Mouse (Mus musculus) layer of hippocampus, adult 9-10 months (tissue): ENCODE data around the gene Recql5.

Experiments used
- DNase-seq: peaks from one replicate; pipeline ENCODE4 v3.0.0; 2022; ENCODE audit warnings: low spot score

Gene Recql5

DNA sequence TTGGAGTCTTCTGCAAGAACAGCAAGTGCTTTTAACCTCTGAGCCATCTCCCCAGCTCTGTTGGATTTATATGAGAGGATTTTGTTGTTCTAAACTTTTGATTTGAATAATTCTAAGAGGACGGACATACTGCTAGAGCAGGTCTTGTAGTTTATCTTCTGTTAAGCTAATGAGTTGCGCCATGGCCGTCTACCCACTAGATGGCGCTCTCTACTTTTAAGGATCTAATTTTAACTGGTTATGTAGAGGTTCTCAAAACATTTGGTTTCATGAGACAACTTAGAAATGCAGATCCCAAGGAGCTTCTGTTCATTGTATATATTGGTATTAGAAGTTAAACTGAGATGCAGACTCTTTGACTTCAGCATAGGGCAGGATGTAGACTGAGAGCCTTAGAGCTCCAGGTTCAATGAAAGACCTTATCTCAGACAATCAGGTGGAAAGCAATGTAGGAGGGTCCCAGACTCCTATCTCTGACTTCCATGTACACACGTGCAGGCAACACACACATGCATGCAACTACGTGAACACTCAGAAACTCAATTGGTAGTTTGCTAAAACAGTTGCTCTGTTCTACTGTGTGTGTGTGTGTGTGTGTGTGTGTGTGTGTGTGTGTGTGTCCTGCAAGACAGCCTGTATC is 6.5 kb upstream of the Recql5 start:
- peak; percentile 89 for DNase-seq

DNA sequence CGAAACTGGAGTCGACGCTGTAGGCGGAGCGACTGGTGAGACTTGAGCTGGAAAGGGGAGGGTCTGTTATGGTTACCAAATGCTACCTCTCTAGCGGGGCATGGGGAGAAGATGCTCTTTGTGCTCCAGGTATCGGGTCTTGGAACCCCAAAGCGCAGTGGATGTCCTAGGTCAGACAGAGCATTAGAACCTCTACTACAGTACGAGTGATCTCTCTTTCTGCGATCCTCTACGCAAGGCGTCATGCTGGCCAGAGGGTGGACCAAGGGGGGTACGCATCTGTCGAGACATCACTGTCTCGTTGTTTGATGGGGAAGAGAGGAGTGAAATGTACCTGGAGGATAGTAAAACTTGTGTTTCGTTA is 452 bp upstream of the Recql5 start:
- DNase-seq = no peak

DNA sequence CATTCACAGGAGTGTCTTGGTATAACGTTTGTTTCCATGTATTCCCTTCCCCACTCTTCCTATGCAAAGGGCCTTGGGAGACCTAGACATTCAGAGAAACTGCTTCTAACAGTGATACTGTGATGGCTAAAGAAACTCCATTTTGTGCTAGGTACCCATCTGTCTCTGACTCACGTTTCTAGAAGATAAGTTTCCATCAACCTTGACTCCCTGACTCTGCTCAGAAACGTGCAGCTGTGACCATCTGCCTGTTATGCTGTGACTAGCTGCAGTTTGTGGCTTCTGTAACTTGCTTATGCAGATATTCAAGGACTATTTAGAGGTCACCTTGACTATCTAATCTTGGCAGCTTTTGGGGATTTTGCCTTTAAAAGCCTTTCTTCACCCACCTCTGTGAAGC is 2.0 kb downstream of the Recql5 start:
- DNase-seq = no peak

DNA sequence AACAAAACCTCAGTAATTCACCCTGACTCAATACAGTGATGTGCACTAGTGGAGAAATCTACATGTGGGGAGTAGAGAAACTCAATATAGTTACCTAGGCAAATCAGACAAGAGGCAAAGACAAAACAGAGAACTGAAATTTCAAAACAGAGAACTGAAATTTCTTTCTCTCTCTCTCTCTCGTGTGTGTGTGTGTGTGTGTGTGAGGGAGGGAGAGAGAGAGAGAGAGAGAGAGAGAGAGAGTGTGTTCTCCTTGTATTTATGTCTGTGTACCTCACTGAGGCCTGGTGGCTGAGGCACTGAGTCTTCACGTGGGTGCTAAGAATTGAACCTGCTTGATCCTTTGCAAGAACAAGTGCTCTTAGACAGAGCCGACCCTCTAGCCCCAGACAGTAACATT is 3.5 kb downstream of the Recql5 start:
- DNase-seq = no peak

DNA sequence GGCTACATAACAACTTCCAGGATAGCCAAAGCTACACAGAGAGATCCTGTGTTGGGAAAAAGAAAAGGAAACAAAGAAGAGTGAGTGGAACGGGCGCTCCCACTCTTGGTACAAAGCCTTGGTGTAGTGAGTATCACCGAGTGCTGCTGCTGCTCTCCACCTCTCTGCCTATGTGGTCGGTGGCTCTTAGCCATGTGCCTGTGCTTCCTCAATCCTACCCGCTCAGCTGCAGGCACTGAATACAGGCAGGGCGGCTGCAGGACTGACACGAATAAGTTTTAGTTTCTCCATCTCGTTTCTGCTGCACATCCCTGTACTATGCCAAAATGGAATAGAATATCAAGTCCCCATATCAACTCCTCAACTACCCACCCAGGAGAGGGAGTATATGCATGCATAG is 4.2 kb downstream of the Recql5 start:
- DNase-seq = no peak

DNA sequence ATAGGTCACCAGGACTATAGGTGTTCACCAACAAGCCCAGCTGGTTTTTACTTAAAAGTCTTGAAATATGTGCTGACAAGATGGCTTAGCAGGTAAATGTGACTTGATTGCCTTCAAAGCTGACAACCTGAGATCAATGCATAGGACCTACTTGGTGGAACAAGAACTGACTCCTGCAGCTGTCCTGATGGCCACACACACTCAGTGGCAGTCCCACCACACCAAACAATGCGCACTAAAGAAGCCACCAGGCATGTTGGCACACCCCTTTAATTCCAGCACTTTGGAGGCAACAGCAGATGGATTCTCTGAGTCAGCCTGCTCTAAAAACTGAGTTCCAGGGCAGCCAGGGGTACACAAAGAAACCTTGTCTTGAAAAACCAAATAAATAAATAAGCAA is 11.3 kb downstream of the Recql5 start:
- DNase-seq = no peak

DNA sequence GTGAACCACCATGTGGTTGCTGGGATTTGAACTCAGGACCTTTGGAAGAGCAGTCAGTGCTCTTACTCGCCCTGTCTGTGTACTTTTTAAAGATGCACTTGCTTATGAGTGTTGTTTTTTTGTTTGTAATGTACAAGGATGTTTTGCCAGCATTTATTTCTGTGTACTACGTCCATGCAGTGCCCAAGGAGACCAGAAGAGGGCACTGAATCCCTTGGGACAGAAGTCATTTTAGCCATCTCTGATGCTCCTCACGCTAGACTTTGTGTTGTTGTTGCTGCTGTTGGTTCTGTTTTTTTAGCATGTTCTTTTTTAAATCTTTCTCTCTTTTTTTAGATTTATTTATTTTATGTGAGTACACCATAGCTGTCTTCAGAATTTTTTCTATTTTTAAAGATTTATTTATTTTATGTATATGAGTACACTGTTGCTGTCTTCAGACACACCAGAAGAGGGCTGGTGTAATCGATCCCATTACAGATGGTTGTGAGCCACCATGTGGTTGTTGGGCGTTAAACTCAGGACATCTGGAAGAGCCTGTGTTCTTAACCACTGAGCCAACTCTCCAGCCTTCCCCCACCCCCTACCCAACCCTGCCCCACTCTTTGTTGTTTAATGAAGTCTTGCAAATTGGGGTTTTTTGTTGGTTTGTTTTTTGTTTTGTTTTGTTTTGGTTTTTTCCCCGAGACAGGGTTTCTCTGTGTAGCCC is 13.0 kb downstream of the Recql5 start:
- DNase-seq = peak; percentile 33

DNA sequence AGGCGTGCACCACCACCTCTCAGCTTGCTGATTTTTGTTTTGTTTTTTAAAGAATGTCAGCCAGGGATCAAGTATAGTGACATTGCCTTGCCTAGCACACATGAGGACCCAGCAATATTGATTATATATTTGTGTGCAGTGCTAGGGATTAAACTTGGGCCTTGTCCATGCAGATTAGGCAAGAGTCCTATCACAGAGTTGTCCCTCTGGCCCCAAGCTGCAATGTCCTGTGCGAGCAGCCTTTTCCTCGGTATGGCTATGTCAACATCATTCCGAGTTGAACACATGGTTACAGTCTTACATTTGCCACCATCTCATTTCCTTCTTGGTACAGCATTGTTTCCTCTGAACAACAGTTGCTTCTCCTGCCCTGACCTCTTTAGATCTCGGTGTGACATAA is 14.2 kb downstream of the Recql5 start:
- DNase-seq = no peak

DNA sequence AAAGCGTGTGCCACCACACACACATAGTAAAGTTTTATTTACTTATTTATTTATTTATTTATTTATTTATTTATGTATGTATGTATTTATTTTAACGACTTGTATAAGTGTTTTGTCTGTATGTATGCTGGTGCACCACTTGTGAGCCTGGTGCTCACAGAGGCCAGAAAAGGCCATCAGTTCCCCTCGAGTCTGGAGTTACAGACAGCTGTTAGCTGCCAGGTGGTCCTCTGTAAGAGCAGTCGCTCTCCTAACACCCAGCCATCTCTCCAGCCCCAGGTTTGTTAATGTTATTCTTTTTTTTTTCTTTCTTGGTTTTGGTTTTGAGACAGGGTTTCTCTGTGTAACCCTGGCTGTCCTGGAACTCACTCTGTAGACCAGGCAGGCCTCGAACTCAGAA is 14.6 kb downstream of the Recql5 start:
- DNase-seq = no peak

DNA sequence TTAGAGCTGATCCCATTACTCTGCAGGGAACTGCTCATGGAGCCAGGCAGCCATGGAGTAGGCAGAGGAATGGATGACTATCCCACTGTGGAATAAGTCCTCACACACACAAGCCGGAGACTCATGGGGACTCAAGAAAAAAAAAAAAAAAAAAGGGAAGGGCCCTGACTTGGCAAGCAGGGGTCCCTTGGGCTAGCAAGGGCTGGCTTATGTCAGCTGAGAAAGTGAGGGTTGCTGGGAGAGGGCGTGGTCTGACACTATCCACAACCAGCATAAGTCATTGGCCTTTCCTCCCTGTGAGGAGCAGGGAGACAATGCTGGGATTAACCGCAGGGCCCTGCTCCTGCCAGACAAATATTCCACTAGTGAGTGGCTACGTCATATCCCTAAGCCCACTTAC is 16.7 kb downstream of the Recql5 start:
- DNase-seq = no peak

DNA sequence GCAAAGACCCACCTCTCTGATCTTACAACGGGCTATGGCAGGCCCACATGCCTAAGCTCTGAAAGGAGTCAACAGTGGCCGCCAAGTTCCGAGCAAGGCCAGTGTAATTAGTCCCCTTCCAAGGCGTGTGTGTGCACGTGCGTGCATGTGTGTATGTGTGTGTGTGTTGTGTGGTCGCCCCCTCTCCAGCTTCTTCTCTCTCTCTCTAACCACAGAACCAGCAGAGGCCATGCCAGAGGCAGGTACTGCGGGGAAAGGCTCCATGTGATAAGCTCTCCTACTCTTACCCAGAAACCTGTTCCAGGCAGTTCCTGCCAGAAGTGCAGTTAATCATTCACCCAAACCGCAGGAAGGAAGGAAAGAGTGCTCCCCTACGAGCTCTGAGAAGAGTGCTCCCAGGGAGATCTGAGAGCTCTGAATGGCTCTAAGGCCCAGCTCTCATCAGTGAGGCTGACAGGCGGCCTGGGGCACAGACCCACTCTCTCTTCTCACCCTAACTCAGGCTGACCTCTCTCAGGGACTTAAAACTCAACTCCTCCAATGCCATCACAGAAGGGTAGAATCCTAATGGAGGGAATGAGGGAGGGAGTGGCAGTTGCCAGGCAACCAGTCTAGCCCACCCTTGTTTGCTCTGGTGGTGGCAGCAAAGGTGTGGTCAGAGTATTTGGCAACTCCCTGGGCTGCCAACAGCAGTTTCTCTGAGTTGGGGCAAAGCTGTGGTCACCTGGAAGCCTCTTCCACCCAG is 21.5 kb downstream of the Recql5 start, which contains the start of gene Smim6:
Smim6 (plus strand) TSS at position 386 of the 745 bp plus-strand sequence.
- DNase-seq = no peak

DNA sequence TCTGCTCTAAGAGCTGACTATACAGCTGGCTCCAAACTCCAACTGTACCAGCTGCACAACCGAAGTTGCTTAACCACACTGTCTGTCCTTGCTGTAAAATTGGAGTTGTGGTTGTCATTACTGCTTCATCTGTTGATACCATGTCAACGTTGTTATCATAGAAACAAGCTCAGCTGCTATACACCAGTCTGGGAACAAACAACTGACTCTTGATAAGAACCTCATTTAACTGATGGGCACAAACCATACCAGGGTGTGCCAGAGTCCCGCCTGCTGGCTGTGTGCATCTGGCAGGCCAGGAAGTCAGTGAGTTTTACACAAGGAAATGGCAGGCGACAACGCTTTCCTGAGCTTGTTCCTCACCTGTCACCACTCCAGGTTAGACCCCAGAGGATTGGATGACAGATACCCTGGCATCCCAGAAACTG is 22.1 kb downstream of the Recql5 start:
- DNase-seq = no peak

DNA sequence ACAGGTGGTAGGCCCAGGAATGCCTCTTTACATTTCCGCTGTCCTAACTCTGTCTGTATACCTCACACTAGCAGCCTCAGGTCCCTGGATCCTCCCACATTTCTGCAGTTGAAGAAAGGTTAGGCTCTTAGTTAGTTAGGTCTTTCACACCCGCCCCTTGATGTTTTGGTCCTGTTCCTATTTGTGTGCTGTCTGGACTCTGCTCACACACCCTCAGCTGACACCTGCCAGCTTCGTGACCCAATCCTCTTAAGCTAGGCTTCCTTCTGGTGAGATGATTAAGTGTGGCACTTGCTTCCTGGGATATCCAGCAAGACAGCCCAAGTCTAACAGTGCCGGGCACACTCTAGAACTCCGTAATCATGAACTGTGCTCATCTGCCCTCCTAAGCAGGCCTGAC is 26.8 kb downstream of the Recql5 start:
- DNase-seq = no peak

DNA sequence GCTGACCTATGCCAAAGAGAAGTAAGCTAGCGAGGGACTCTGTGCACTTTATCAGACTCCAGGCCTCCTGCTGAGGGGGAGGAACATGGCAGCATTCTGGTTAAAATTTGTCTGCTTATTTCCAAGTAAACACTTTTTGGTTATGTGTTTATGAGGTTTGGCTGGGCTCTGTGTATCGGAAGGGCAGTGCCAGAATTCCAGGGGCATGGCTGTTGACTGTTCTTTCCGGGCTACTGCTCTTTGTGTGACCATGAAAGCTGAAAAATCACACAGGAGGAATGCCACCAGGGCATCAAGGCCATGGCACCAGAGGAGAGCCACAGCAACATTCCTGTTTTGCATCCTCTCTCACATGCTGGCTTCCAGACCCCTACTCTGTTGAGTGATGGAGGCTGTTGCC is 27.2 kb downstream of the Recql5 start:
- no peak for DNase-seq

DNA sequence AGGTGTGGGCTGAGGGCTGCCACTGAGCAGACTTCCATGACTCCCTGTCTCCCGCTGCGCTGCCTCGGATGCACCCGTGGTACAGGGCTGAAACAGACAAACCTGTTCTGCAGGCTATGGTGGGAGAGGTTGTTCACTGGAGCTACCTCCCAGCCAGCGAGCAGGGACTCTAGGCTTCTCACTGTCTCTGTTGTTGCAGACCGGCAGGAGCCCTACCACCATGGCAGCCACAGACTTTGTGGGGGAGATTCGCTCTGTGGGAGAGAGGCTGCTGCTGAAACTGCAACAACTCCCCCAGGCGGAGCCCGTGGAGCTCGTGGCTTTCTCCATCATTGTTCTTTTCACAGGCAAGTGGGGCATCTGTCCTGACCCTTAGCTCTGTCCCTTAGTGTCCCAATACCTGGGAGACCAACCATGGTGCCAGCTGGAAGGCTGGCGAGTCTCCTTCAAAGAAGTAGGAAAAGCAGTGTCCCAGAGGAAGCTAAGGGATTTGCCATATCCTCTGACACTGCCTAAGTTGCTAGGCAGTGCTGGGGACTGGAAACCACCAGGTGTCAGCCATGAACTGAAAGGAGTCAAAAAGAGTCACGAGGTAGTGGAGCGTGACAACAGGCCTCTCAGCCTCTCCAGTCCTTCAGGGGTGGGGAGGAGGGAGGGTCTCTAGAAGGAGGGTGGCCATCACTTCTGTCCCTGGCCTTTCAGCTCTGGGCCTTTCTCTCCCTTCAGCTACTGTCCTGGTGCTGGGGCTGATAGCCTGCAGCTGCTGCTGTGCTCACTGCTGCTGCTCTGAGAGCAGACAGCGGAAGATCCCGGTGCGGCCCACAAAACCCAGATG is 28.1 kb downstream of the Recql5 start:
- no peak for DNase-seq

DNA sequence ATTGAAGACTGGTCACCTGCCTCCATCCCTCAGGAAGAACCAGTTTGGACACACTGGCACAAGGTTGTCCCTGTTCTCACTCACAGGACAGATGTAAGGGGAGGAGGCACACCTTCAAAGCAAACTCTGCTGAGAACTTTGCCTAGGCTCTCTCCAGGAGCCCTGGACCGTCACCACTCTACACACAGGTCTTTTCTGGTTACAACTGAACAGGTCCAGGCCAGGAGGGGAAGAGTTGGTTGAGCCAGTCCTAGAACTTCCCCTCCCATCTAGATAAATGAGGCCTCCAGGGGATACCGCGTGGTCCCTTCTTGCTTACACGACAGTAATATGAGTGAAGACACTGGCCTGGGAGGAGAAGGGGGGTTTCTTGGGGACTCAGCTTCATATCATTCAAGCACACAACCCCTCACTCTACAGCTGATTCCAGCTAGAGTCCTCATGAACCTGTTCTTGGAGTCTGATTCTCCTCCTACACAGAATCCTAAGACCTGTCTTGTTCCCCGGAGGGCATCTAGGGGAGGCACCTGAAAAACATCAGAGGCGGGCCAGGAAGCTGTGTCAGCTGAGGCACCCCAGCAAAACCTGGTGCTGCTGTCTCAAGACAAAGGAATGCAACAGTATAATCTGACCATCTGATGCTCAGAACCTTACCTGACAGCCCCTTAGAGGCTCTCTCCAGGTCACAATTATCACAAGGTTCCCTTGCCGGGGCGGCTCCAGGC is 28.9 kb downstream of the Recql5 start:
- no peak for DNase-seq

DNA sequence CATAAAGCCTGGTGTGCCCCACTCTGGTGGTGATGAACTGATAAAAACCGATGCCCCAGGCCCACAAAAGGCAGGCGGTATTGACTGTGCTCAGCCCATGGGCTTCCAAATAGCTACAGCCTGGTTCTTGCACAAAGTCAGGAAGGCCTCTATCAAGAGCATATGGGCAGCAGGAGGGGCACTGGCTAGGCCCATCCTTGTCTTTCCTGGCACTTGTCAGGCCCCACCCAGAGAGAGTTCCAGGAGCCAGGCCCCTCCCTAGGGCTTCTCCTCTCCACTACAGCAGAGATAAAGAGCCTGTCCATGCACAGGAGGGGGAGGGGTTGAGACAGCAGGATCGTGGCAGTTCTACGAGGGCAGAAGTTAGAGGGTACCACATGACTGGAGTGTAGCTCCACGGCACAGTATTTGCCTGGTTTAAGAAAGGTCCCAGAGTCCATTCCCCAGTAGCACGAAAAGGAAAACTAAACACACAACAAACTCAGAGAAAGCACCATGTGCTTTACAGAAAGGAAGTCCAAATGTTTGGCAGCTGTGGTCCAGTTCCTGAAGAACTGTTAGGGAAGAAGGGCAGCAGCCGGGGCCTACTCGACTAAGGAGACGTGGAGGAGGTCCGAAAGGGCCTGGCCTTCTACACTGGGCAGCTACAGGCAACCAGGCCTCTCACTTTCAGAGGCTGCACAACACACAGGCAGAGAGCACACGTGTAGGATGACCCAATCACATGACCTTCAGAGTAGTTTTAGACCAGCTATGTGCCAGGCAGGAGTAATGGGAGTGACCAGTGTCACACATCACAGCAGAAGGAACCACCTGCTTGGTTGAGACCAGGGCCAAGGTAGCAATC is 29.7 kb downstream of the Recql5 start:
- DNase-seq = no peak

DNA sequence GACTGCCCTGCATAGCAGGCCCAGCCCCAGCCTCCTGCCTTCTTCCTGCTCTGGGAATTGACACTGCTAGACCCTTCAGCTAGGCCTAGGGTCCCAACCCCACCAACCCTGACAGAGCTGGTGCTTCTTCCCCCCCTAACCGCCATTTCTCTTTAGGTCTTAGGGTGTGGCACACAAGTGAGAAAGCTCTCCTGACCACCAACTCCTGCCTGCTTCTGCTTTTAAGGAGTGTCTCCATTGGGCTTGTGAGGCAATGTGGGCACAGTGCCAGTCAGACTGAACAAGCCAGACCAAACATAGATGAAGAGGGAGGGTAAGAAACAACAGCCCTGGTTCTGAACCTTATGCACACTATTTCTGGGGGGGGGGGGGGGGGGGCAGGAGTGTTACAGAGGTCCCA is 30.4 kb downstream of the Recql5 start:
- no peak for DNase-seq

DNA sequence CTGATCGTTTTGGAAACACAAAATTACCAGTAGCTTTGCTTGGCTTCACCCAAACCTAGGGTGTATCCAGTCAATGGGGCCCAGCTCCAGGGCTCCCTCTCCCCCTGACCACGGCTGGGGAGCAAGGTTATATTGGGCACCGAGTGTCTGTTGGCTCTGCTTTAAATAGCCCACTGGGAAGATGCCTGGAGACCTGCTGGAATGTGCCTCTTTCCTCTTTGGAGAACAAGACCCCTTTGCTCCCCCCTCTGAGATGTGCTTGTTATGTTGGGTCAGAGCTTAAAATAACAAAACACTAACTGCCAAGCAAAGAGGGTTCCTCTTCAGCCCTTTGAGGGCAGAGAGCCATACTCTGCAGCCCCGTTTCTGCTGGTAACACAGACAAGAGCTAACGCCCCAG is 31.1 kb downstream of the Recql5 start:
- no peak for DNase-seq

DNA sequence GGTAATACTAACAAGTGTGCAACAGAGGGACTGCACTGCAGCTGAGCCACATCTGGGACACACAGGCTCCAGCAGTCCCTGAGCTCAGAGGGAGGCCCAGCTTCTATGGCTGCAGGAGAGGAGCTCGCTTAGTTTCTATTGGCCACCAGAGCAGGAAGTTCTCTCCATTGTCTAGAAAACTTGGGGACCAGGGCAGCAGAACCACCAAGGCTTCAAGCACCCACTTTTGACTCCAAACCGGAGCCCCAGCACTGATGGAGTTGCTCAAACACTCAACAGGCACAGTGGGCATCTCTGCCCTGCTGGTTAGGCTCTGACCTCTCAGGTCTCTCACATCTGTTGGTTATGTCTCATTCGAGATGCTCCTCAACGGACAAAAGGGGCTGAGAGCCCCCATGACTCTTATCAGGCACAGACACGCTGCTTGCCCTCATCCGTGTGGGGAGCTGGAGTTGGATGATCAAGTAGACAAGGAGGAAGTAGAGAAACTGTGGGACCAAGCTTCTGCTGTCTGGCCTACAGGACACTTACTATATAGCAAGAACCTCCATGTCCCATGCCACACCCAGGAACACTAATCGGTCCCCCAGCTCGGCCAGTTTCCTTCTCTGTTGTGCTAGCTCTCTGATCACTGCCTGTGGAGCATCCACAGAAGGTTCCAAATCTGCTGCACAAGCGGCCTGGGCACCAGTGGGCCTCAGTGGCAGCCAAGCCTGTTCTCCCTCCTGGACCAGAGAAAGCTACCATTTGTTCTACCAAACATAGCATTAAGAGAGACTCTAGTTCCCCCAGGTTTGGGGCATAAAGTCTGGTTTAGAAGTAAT is 31.7 kb downstream of the Recql5 start:
- no peak for DNase-seq
